Mouse (Mus musculus) thymus, postnatal 36 days (tissue): Measurements from ENCODE around the gene Gm49373.

Experiments
- DNase-seq, 2 experiments: peaks; one replicate each; pipeline ENCODE4 v3.0.0; 2022; ENCODE audit warnings: mixed read lengths in 2 of 2

The Gm49373 gene

DNA sequence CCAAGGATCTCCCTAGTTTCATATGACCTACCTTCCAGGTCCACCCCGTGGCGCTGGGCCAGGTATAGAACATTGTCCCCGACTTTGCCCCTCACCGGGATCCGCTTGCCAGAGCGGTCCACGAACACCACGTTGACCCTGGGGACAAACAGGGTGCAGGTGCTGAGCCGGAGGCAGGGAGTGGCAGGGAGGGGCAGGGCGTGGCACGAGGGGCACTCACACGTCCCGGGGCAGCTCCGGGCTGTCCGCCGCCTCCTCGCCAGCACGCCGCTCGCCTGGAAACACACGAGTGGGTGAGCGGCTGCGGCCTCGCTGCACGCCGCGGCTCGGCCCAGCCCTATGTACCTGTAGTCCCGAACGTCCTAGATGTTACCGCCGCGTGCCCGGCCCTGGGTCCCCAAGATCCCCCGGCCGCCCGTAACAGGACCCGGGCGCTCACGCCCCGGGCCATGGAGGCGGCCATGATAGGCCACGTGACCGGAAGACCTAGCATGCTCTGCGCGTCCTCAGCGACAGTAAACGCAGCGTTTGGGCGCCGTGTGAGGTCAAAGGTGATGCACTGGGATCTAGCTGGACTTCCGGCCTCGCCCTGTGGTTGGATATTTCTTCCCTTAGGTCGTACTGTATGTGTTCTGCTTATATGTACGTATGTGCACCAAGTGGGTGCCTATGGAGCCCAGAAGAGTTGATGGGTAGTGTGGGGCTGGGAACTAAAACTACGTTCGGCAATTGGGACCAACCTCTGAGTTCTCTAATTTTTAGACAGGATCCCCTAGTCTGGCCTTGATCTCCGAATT is at the start of gene Gm49373, which contains the start of gene Fdx1l:
Gene Gm49373 (minus strand): TSS at position 53 of the 797 bp plus-strand sequence.
Gene Fdx1l (minus strand): TSS at position 571 of the 797 bp plus-strand sequence.
- peak; percentile 78 to 83 for DNase-seq

DNA sequence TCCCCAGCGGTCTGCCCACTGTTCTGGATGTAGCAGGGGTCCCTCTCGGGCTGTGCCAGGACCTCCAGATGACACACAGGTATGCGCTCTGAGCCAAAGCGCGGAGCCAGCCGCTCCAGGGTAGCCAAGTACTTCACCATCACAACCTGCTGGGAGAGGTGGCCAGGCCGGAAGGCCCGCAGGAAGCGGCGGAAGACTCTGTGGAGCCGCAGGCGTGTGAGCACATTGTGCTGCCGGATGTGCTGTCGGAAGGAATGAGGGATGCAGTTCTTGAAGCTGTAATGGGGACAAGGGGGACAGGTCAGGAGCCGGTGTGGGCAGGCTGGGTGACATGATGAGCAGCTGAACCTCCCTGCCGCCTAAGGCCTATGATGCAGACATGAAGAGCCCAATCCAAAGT is 48.6 kb upstream of the Gm49373 start:
- DNase-seq: no peak

DNA sequence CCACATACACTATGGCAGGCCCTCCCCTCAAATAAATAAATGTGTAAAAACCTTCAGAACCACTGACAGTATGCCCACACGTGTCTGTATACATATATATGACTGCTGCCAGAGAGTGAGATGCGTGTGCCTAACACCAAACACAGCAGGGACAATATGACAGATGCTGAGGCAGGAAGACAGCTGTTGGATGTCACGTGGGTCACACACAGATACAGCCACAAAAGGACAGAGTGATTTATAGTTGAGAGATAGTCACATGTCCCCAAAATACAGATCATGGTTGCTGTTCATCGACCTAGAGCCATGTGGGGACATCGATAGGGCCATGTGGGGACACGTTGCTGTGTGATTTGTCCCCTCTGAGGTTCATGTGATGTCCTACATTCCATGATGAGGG is 44.2 kb upstream of the Gm49373 start:
- no peak for DNase-seq

DNA sequence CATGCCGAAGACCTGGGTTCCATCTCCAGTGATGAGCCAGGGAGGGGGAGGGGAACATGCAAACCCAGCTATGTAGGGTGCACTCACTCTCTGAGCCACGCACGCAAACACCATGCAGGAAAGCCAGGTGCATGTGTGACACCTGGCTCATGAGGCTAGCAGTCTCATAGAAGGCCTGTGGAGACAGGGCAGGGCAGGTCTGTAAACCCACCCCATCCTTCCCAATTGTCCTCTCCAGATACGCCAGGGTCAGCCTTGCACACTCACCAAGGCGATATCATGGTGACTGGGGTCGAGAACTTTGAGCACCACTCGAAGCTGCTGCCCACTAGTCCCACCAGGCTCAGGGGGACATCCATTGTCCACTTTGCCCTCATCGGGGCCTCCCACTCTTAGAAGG is 42.2 kb upstream of the Gm49373 start:
- no peak for DNase-seq

DNA sequence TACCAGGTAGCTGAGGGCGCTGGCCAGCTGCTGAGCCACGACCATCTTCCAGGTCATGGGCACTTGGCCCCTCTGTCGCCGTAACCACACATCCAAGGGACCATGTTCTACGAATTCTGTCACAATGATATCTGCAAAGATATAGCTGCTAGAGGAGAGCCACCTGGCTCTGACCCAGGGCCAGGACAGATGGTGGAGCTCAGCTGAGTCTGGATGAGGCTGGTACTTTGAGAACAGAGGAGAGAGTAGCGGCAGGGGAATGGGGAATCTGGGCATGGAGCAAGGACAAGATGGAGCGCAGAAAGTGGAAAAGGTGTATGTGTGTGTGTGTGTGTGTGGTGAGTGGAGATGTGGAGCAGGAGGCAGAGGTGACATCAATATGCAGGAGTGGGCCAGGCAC is 41.3 kb upstream of the Gm49373 start:
- DNase-seq: no peak

DNA sequence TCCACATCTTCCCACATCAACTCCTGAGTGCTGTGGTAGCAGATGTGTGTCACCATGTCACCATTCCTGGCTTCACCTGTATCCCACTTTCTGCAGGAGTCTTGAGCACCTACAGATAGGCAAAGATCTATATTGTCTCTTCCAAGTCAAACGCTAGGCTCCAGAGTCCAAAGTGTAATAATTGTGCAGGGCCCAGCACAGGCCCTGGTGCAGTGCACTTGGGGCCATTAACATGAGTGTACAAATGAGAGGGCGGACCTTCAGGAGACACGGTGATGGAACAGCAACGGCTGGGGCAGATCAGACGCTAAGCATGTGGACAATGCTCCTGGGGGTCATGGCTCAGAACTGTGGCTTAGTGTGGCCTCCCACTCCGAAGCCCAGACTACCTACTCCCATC is 40.9 kb upstream of the Gm49373 start:
- no peak for DNase-seq

DNA sequence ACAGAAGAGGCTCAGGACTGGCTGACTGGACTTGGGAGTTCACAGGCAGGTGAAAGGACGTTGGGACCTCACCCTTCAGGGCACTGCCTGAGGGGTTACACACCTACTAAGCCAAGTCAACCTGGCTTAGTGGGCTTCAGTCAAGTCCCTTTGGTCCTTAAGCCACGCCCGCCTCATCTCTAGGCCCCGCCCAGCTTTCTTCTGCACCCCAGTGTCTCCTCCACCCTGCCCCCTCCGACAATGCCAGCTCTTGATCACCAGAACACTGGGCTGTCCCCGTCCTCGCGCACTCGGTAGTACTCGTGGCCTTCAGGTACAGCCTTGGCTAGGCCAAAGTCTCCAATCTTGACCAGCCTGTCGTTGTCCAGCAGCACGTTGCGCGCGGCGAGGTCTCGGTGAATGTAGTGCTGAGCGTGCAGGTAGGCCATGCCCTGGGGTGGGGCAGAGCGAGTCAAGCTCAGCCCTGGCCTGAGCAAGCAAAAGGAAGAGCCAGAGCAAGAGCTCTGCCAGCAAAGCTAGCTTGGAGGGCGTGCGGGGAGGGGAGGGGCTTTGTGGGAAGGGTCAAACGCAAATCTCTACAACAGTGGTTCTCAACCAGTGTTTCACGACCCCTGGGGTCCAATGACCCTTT is 34.8 kb upstream of the Gm49373 start:
- no peak for DNase-seq

DNA sequence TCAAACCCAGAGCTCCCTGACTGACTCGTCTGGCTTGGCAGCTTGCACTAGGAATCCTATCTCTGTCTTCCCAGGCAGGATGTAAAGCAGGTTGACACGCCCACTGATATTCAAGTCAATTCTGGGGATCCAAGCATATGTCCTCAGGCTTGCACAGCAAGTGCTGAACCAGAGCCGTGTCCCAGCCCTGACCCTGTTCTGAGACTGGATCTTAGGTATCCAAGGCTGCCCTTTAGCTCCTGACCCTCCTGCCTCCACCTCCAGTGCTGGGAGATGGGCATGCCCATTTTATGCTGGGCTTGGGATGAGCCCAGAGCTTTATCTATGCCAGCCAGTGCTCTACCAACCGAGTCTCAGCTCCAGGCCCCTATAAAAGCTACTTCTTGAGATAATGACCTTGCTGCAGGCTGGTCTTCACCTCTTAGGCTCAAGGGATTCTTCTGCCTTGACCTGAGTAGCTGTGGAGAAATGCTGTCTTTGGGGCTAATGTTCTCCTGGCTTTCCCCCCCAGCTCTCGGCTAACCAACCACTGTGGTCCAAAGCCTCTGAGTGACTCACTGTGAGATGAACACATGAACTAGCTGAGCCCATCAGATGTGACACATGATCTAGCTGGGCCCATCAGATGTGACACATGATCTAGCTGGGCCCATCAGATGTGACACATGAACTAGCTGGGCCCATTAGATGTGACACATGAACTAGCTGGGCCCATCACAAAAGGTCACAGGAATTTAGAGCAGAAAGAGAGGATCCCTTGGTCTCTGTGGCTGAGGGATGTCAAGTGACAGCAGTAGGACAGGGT is 33.1 kb upstream of the Gm49373 start:
- no peak for DNase-seq

DNA sequence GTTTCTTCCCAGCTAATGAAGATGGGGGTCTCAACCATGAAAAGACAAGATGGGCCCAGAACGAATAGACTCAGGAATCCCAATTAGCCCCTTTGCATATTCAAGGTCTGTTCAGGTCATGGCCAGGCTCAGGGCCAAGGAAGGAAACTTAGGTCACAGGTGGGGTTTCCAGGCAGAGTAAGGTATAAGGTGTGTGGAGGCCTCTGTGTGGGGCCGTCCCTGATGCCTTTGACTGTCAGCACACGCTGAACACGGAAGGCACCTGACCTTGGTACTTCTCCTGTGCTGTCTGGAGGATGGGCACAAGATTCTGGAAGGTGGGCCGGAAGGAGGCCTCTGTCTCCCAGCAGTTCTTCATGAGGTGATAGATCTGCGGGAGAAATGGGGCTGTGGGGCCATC is 31.9 kb upstream of the Gm49373 start:
- no peak for DNase-seq

DNA sequence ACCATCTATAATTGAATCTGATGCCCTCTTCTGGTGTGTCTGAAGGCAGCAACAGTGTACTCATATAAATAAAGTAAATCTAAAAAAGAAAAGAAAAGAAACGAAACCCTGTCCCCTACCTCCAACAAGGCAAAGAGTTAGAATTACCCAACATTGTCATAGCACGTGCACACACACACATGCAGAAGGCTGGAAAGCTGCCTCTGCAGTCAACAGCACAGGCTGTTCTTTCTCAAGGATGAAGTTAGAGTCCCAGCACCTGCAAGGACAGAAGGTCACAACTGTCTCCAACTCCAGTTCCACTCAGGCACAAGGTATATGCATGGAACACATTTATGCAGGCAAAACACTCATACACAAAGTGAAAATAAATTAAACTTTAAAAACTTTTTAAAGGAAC is 29.2 kb upstream of the Gm49373 start:
- no peak for DNase-seq

DNA sequence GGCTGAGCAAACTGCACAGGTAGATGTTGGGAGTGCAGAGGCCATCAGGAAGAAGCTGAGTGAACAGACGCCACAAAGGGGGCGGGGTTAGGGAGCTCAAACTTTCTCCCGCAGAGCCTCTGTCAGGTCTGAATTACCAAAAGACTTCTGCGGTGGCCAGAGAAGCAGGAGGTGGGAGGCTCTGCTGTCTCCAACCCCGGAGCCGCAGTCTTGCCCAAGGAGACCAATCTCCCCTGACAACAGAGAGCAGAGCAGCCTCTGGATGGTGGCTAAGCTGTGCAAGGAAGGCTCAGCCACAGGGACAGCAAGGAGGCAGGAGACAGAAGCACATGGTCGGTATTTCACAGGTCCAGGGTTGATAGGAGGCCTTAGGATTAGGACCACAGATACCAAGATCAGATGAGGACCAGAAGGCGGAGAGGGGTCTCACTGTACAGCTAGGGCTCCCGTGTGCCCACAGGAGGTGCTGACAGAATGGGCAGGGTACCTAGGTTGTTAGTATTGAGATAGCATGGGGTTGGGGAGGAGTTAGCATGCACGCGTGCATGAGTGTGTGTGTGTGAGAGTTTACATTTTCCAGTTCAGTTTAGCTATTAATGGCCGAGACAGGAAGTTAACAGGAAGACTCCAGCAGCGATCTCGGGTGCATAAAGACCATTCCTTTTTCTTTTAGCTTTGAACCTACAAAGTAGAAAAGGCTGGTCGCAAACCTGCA is 27.7 kb upstream of the Gm49373 start:
- DNase-seq: no peak

DNA sequence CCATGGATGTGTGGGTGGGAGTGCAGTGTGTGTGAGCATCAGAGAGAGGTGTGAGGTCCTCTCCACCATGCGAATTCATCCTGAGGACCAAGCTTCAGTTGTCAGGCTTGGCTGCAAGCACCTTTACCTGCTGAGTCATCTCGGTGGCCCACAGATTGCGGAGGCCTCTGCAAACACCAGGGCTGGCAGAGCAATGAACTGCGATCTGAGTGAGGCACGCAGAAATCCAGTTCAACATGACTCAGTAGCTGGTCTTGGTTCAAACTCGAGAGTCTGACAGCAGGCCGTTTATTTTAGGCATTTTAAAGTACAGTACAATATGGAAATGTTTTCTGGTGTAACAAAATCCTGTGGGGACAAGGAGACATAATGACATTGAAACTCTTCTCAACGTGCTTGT is 24.9 kb upstream of the Gm49373 start:
- no peak for DNase-seq

DNA sequence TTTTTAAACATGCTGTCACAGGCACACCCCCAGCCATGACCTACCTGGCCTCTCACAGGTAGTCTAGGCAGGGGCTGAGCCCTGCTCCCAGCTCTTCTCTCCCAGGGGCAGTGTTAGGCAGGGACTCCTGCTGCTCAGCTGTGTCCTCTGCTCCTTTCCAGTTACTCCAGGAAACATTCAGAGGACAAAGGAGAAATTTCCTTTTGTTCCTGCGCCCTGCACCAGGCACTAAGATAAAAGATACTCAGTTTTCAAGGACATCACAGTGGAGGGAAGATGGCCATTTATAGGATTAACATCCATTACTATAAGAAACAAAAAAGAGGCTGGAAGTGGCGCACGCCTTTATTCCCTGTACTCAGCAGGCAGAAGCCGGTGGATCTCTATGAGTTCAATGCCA is 23.1 kb upstream of the Gm49373 start:
- no peak for DNase-seq

DNA sequence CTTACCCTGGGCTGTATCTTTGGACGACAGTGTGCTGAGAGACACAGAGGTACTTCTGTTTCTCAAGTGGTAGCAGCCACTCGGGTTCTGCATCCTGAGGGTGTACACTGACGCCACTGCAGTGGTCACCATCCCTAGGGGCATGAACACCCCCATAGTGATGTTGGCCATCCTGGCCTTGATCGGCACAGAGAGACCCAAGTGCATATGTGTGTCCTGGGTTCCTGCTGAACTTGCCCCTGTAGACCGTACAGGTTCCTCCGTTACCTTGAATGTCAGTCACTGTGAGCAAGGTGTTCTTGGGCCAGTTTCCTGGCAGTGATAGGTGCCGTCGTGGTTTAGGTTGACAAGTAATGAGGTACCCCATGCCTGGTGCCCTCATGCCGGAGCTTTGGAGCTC is 20.5 kb upstream of the Gm49373 start:
- DNase-seq: no peak

DNA sequence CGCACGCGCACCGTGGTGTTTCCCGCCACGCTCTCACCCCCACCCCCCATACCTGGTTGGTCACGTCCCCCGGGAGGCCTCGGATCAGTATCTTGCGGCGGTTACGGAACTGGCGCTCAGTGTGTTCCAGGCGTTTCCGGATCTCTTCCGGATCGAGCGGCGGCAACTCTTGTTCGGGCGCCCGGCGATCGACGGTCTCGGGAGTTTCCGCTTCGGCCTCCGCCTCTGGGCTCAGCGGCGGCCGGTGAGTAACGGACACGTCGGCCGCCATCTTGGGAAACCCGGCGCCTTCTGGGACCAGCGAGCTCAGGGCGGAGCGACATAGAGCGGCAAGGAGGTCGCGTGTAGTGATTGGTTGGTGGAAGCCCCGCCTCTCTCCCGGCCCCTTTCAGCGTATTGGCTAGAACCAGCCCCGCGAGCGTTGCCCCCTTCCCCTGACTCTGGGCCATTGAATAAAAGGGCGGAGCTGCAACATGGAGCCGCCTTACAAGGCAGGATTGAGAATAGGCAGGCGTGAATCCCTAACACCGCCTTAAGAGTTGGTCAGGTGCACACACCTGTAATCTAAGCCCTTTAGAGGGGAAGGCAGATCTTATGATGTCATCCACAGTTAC is 18.9 kb upstream of the Gm49373 start, which contains the start of the genes Gm38431 and Raver1:
Gene Gm38431 (minus strand): TSS at position 291 of the 614 bp plus-strand sequence.
Gene Raver1 (minus strand): TSS at position 302 of the 614 bp plus-strand sequence.
- DNase-seq: peak; percentile 96 to 98

DNA sequence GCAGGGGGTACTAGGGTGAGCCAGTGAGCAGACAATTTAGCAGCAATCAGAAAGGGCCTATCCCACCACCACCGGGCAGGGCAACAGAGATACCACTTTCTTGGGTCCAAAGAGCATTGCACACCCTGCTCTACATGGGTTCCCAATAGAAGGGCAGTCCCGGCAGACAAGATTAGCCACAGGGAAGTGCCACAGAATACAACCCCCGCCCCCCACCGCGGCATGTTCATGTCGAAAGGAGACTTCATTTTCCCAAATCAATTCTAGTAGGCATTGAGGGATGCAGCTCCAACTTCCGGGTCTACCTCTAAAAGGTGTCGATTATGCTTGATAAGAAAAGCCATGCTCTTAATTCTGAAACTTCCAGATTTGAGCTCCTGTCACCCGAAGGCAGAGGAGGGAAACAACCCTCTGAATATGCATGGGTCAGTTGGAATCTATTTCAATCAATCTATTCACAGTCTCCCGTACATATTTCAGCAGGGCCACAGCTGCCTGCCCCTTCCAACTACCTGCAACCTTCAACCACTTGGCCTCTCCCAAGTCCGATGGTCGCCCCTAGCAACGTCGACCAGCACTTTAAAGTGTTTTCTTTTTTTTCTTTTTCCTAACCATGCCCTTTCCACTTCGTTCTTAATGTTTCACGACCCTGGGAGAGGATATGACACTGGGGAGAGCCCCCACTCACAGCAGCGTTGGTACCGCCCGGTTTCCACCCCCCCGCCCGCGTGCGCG is 18.2 kb upstream of the Gm49373 start:
- DNase-seq: no peak

DNA sequence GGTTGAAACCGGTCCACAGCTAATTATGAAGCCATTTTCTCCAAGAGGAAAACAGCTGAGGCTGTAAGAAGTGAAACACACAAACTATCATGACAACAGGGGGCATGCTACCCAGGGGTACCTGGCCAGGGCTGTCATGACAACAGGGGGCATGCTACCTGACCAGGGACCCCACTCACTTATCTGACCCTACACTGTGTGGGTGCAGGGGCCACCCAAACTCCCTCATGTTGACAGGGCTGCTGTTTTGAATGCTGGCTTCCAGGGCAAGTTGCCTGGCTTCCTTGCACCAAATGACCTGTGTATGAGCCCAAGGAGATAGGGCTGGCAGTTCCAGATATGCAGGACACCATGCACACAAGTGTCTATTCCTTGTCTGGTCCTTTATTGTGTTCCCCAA is 17.6 kb upstream of the Gm49373 start:
- no peak for DNase-seq

DNA sequence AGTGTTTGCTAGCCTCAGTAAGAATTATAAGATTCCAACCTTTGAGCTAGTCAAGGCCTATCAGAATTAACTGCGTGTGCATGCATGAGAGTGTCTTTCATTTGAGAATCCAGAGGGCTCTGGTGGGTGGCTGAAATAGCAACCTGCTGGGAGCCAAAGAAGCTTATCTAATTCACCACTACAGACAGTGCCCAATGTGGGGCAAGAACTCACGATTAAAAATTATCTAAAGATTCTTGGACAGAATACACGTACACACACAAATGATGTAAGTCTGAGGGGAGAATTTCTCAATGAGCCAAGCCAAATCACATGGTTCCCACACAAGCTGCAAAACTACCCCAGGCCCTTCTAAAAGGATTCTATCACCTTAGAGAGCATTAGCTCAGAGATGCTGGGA is 10.4 kb upstream of the Gm49373 start:
- DNase-seq: no peak

DNA sequence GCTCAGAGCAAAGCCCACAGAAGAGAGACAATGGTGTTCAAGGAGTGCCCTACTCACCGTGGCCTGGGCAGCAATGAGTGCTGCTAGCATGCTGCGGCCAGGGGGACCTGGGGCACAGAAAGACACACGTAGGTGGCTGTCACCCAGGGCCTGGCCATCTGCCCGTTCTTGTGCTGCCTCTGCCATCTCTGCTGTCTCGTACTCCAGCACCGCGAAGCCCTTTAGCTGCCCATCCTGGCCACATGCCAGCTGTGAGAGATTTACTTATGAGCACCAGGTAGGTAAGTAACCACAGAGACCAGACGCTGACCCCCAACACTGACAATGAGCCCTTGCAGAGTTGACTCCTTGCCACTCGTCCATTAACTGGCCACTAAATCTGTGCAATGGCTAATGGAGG is 8.2 kb upstream of the Gm49373 start:
- no peak for DNase-seq

DNA sequence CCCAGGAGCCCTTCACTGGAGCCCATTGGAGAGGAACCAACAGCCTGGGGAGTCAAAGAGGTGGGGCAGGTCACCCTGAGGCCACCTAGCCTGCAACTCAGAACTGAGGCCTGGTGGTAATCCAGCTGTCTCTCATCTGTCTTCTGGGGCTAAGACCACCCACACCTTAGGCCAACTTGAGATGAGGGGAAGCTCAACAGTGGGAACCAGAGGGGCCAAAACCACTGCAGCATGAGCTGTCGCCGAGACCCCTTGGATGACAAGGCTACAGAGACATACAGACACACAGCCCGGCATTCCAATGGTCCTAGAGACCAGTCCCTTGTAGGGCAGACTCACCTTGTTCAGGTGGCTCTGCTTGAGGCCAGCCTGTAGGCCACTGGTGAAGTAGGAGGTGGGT is 2.7 kb upstream of the Gm49373 start:
- DNase-seq: no peak

DNA sequence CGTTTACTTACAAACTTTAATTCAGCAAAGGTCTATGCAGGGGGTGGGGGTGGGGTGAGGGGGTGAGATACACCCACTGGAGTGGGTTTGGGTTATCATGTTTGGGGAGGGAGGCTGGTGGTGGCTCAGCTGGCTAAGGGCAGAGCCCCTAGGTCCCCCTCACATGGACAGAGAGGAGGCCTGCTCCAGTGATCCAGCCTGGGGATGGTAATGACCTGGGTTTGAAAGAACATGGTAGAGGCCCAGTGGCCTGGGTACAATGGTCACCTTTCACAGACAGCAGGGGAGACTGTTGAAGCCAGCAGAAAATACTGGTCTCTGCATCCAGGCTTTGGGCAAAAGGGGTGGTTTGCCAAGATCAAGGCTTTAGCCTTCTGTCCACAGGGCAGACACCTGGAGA is 1.3 kb upstream of the Gm49373 start:
- DNase-seq: no peak

DNA sequence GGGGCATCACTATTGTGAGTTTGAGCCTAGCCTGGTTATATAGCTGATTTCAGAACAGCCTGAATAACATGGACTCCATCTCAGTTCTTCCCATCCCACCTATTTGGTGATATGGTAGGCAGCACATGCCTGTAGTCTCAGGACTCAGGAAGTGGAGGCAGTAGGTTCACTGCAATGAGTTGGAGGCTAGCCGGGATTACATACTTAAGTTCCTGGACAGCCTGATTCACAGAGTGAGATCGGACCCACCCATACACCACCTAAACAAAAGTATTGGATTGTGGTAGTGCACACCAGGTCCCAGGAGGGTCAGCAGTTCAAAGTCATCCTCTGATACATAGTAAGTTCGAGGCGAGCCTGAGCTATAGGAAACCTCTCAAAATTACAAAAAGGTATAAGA is 255 bp downstream of the Gm49373 start:
- DNase-seq: no peak
